Mouse (Mus musculus) left cerebral cortex, postnatal 25 days (tissue): ENCODE measurements around the gene Polr2b. TPM values are rescaled to one million over a fixed set of nuclear protein-coding genes. Genes with fewer than 3 reads are reported as not detected.

Source experiments
- DNase-seq, 2 experiments: peaks; one replicate each; pipeline ENCODE4 v3.0.0; 2022; ENCODE audit warnings: low spot score in 2 of 2, mixed read lengths in 1 of 2
- intact Hi-C: fragments of 180-260 bp; cut with DNase I; formaldehyde crosslinking; loops from one replicate; pipeline ENCODE4 v1.15.1; 2025
- microRNA-seq, 2 experiments: library from miRNA; unstranded; fragments of <30 nt; microRNA quantifications; one replicate each; pipeline ENCODE4 v1.2.0; 2022
- total RNA-seq, 2 experiments: library from RNA; stranded (reverse); gene quantifications; 2 replicates each; pipeline ENCODE4 v1.2.3; 2021

Gene Polr2b
- total RNA-seq, 2 experiments from 2014 or later, result 43.3 to 44.9 TPM

GRCm38 (mm10) chr5:77383799-77384554 lies 74.0 kb downstream of the Polr2b start:
- intact Hi-C loops, result no loop called here

DNA sequence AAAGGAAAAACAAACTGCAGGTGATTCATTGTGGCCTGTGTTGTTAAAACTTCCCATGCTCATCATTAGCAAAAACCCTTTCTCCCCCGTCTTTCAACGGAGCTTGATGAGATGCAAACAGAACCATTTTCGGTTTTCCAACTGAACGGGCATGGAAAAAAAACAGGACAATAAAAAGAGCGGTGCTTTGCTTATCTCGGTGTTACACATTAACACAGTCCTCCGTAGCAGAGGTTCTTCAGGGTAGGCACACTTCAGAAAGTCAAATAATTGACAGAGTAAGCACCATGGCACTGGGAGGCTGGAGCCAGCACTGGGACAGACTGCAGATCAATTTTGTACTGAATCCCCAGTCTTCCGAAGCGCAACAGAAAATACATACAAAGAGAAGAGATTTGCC lies 74.8 kb downstream of the Polr2b start:
- DNase-seq, result no peak
- intact Hi-C loops, result no loop called here

More at GRCm38 (mm10) chr5:77383799-77384554, 74.0 kb downstream of the Polr2b start:
- DNase-seq, result no peak

- intact Hi-C loops, result no loop called here
- no peak for DNase-seq
These were observed 75.3 kb downstream of the Polr2b start for GRCm38 (mm10) chr5:77385221-77385620.

GRCm38 (mm10) chr5:77385900-77386595 lies 76.1 kb downstream of the Polr2b start:
- intact Hi-C loops, result no loop called here
- no peak for DNase-seq

DNA sequence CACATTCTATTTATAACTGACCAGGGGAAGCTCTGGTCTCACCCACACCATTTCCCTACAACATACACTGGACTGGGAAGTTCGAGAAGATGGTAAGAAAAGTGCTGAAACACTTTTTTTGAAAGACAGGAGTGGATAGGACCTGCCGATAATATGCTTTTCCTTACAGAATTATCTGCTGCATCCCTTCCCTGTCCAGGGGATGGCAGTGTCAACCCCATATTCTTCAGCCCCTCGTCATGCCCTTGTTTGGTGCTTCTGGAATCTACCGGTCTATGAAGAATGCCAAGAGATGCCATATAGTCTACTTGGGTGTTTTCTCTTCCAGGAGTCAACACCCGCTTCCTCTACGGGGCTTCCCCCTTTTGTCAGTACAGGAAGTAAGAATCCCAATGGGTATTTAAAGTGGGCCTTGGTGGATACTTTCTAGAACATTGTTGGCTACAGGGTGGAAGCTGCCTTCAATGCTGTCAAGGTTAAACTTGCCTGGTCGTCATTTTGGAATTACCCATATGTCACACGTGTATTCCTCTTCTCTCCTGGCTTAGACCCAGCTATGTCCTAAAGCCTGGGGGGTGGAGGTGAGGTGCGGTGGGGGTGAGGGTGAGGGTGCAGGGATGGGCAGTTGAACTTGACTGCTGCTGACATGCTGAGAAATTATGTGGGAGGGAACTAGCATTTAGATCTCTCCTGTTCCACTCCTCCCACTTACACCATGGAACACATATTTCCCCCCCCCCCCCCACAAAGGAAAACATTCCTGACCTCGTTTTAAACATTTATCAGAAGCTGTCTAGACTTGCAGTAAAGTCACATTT lies 76.9 kb downstream of the Polr2b start:
- intact Hi-C loops, result no loop called here
- DNase-seq, result no peak

DNA sequence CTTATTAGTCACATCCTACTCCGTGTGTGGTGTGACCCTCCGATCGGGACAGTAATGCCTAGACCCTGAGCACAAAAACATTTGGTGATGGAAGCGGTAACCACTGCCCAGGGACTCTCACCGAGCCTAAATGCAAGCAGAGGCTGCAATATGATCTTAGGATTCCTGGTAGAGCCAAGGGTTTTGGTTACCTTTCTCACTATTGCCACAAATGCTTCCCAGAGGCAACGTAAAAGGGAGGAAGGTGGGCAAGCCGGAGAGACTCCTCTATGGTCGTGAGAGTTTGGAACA lies 77.4 kb downstream of the Polr2b start:
- DNase-seq, result no peak
- intact Hi-C loops, result no loop called here

DNA sequence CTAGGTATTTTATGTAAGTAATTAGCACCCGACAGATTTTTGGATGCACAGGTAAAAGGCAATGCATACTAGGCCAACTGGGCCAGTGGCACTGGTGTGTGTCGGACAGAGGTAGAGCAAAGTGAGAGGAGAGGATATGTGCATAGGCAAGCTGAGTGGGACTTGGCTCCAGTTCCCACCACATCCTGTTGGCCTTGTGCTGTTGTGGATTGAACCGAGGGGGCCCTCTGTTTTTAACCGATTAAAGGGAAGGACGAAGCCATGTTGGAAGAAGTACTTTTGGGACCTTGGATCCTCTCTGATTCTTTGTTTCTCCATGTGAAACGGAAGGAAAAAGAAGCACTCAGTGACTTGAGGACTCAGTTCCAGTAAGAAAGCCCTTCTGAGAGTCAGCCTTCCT lies 78.4 kb downstream of the Polr2b start:
- intact Hi-C loops, result no loop called here

DNA sequence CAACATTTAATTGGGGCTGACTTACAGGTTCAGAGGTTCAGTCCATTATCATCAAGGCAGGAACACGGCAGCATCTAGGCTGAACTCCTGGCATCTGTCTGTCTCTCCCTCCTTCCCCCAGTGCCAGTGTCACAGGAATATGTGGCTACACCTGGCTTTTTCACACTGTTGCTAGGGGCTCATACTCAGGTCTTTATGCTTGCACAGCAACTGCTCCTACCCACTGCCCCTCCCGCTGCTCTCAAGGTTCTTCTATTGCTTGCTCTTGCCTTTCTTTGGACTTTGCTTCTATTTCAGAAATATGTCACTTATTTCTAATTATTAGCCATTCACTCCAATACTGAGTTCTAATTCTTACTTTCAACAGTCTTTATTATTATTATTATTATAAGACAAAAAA lies 80.3 kb downstream of the Polr2b start:
- no peak for DNase-seq
- intact Hi-C loops, result no loop called here

More for the DNA sequence above, 78.4 kb downstream of the Polr2b start:
- no peak for DNase-seq

DNA sequence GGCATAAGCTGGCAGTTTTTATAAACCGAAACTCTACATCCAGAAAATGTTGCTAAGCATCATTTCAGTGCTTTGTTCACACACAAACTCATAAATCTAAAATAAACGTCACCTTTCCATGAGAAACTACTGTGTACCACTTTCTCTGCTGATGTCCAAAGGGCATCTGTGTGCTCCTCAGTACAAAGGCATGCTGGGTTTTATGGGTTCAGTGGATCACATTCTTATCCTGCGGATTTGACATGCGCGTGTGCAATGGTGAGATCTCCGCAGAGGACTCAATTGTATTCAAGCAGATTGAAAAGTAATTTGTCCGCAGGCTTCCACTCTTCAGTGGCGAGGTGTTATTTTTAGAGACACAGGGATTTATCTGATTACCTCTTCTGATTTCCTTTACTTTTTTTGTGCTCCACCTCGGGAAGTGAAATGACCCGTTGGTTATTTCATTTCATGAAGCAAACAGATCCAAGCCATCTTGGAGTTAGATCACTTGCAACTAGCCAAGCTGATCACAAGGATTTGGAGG lies 83.2 kb downstream of the Polr2b start:
- no peak for DNase-seq
- intact Hi-C loops, result no loop called here

DNA sequence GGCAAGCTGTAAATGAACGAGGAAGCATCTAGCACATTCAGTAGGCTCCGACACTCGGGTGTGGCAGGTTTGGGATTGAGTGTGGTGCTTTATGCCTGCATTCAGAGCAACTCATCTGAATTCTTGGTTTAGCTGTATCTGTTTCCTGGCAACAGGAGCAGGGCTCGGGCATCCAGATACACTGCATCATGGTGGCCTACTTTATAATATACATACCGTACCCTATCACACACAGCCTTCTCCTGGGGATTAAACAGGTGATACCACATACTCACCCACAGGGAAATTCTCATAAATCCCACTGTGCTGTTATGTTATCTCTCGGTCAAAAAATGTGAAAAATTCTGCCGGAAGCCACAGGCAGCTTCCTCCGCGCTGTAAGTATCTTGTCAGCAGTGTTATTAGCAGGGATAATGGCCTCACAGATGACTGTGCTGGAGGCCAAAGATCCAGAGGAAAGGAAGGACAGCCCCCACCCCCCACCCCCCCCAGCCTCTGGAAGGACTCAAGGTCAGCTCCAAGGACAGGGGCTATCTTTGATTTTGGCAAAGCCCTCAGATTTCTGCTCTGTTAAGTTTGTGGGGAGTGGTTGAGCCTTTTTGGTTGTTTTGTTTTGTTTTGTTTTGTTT lies 84.2 kb downstream of the Polr2b start:
- intact Hi-C loops, result no loop called here
- peak; percentile 24 to 36 for DNase-seq

- intact Hi-C loops, result no loop called here
- no peak for DNase-seq
These were observed 88.5 kb downstream of the Polr2b start for GRCm38 (mm10) chr5:77398285-77399057.

Small RNA genes lying within 50 kb of the gene (microRNA-seq; reads per million reads assigned to microRNA genes)
- 0 reads per million in 2 experiments for gene Mir5098

Other genes starting within 250 kb of the Polr2b start
- gene Hopx, start 195.0 kb upstream of the Polr2b start, total RNA-seq, result 10 to 100 TPM; 21.1 to 25.5 TPM
- gene Spink2, start 98.7 kb upstream of the Polr2b start, total RNA-seq, result not detected
- 1 to 10 TPM; 3.6 to 3.9 TPM for gene Rest, start 44.7 kb upstream of the Polr2b start, total RNA-seq
- gene Noa1, start 63 bp upstream of the Polr2b start, total RNA-seq, result 10 to 100 TPM; 25.7 to 27.7 TPM
- 10 to 100 TPM; 46.4 to 49.4 TPM for gene Igfbp7, start 97.9 kb downstream of the Polr2b start, total RNA-seq